10 mouse cellular contexts compared by ENCODE assay signal in the genomic region with DNA sequence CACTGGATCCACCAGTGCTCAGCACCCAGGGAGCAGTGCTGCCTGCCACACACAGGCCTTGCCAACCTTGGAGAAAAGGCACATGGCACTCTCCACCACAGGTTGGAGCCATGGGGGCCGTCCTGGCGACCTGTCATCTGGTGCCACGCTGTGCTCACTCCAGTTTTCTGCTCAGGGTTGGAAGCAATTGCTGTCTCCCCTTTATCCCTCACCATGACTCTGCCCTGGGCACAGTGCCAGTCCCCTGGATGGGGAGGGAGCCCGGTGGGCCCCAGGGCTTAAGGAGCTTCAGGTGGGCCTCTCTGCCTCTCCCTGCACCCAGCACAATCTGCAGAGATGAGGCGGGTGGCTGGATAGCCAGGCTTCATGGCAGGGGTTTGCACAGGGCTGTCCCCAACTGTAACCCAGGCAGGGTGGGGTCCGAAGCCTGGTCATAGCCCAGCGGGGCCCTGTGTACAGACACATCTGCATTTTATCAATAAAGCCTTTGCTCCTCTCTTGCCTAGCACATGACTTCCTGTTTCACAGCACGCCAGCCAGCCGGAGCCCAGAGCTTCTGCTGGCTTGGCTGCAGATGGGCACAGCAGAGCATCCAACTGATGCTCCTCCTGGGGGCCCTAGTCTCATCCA. TPM values are rescaled to one million over a fixed set of nuclear protein-coding genes. Genes with fewer than 3 reads are reported as not detected.
DNase-seq lines count a peak whose midpoint lies in the region; ATAC-seq and TF ChIP-seq lines count a peak whose summit lies in the region.
"Had no signal": no experiment of that assay in that cellular context is flagged by ENCODE, and none has a peak within 500 bp of the region (broad histone marks: within the 10 kb centered on the region; RNA-seq: fewer than 3 reads in every experiment).

No protein-coding gene starts in this region.

- no peak for TF ChIP-seq CTCF in stomach, postnatal 0 days (IDR thresholded peaks at IDR 0.05; ENCODE audit: low read depth)

- no peak for ATAC-seq in hindbrain, embryonic 12.5 days (ENCODE audit: low FRiP score)
- ATAC-seq in stomach, embryonic 14.5 days (ENCODE audit: insufficient number of reproducible peaks, insufficient read depth, low FRiP score, low read depth) = peak; percentile 42; the same call in 1 of the 2 replicates
- no peak for ATAC-seq in stomach, postnatal 0 days (ENCODE audit: low FRiP score, low TSS enrichment)

- 0 out of 2 replicates have a peak overlapping the region, but pooled peaks have one; percentile 31 for H3K27ac ChIP-seq in hindbrain, embryonic 12.5 days
- H3K27ac ChIP-seq in hindbrain, embryonic 10.5 days = no peak overlapping the region
- no peak overlapping the region for H3K27ac ChIP-seq in stomach, embryonic 14.5 days (ENCODE audit: low read length)
- H3K27ac ChIP-seq in stomach, postnatal 0 days (replicated peaks) = no peak overlapping the region
- H3K27ac ChIP-seq: midbrain, embryonic 12.5 days had no signal

- H3K4me1 ChIP-seq in hindbrain, embryonic 12.5 days = peaks cover 13% of the 10 kb centered on the region
- H3K4me1 ChIP-seq in hindbrain, embryonic 10.5 days (replicated peaks) = peaks cover 25% of the 10 kb centered on the region
- 0 out of 2 replicates have a peak, but pooled peaks cover 3% of the 10 kb centered on the region for H3K4me1 ChIP-seq in stomach, embryonic 14.5 days (ENCODE audit: control insufficient read depth, insufficient read depth, low read length)
- H3K4me1 ChIP-seq in stomach, postnatal 0 days (replicated peaks; ENCODE audit: control insufficient read depth, insufficient read depth) = no peaks in the 10 kb centered on the region
- H3K4me1 ChIP-seq: midbrain, embryonic 12.5 days had no signal

- H3K9ac ChIP-seq in hindbrain, embryonic 12.5 days = 0 out of 2 replicates have a peak overlapping the region, but pooled peaks have one; percentile 1
- H3K9ac ChIP-seq in stomach, embryonic 14.5 days (replicated peaks; ENCODE audit: low read depth, low read length) = no peak overlapping the region
- no peak overlapping the region for H3K9ac ChIP-seq in stomach, postnatal 0 days (ENCODE audit: low read length)
- H3K9ac ChIP-seq: midbrain, embryonic 12.5 days had no signal

- H3K9me3 ChIP-seq in hindbrain, embryonic 12.5 days (replicated peaks) = no peaks in the 10 kb centered on the region
- no peaks in the 10 kb centered on the region for H3K9me3 ChIP-seq in hindbrain, embryonic 10.5 days
- H3K9me3 ChIP-seq in stomach, embryonic 14.5 days (ENCODE audit: control insufficient read depth, low read depth, low read length) = no peaks in the 10 kb centered on the region
- no peaks in the 10 kb centered on the region for H3K9me3 ChIP-seq in stomach, postnatal 0 days (ENCODE audit: control insufficient read depth, low read length)
- H3K9me3 ChIP-seq: midbrain, embryonic 12.5 days had no signal

- TF ChIP-seq EP300 in stomach, postnatal 0 days (optimal IDR thresholded peaks at IDR 0.05) = no peak

- no peak overlapping the region for H3K4me3 ChIP-seq in hindbrain, embryonic 12.5 days
- H3K4me3 ChIP-seq in hindbrain, embryonic 10.5 days = no peak overlapping the region
- no peak overlapping the region for H3K4me3 ChIP-seq in stomach, embryonic 14.5 days (ENCODE audit: low read depth, low read length)
- no peak overlapping the region for H3K4me3 ChIP-seq in stomach, postnatal 0 days (ENCODE audit: low read depth, low read length)
- H3K4me3 ChIP-seq: midbrain, embryonic 12.5 days had no signal

- DNase-seq in adrenal gland, postnatal 14 days = peak; percentile 36
- no peak for DNase-seq in adrenal gland, postnatal 10 days
- no peak for DNase-seq in hindbrain, embryonic 10.5 days (ENCODE audit: low spot score)
- DNase-seq in stomach, postnatal 0 days (ENCODE audit: low spot score) = no peak
- DNase-seq in spleen, postnatal 36 days (ENCODE audit: low spot score in 2 of 2) = no peak
- no peak for DNase-seq in left cerebral cortex, adult 18-20 months (ENCODE audit: low spot score in 2 of 2)
- DNase-seq: kidney, postnatal 36 days had no signal

- no peak overlapping the region for H3K4me2 ChIP-seq in hindbrain, embryonic 12.5 days (replicated peaks)
- no peak overlapping the region for H3K4me2 ChIP-seq in stomach, embryonic 14.5 days (replicated peaks; ENCODE audit: low read depth, low read length)
- H3K4me2 ChIP-seq in stomach, postnatal 0 days (replicated peaks; ENCODE audit: low read depth) = no peak overlapping the region
- H3K4me2 ChIP-seq: midbrain, embryonic 12.5 days had no signal

- WGBS in hindbrain, embryonic 12.5 days = 72% methylated on average over 9 of the region's 9 CpGs
- 78% methylated on average over 9 of the region's 9 CpGs for WGBS in hindbrain, embryonic 10.5 days
- WGBS in stomach, embryonic 14.5 days = 67% methylated on average over 9 of the region's 9 CpGs
- WGBS in stomach, postnatal 0 days = 66% methylated on average over 9 of the region's 9 CpGs

- H3K36me3 ChIP-seq in hindbrain, embryonic 12.5 days = peaks cover 10% of the 10 kb centered on the region; the same call in 1 of the 2 replicates
- H3K36me3 ChIP-seq in hindbrain, embryonic 10.5 days = peaks cover 10% of the 10 kb centered on the region
- H3K36me3 ChIP-seq in stomach, embryonic 14.5 days (ENCODE audit: control insufficient read depth, insufficient read depth, low read length) = peaks cover 6% of the 10 kb centered on the region; the same call in 1 of the 2 replicates
- H3K36me3 ChIP-seq in stomach, postnatal 0 days (ENCODE audit: control insufficient read depth, insufficient read depth, low read length) = peaks cover 3% of the 10 kb centered on the region; the same call in 1 of the 2 replicates

- H3K27me3 ChIP-seq in hindbrain, embryonic 12.5 days = 0 out of 2 replicates have a peak, but pooled peaks cover 3% of the 10 kb centered on the region
- peaks cover 3% of the 10 kb centered on the region; the same call in 1 of the 2 replicates for H3K27me3 ChIP-seq in hindbrain, embryonic 10.5 days (ENCODE audit: insufficient read depth, poor library complexity, severe bottlenecking)
- no peaks in the 10 kb centered on the region for H3K27me3 ChIP-seq in stomach, embryonic 14.5 days (ENCODE audit: control insufficient read depth, insufficient read depth, low read length)
- H3K27me3 ChIP-seq in stomach, postnatal 0 days (ENCODE audit: control insufficient read depth, insufficient read depth, low read length) = no peaks in the 10 kb centered on the region
- H3K27me3 ChIP-seq: midbrain, embryonic 12.5 days had no signal

RNA-seq across cellular contexts. Expression of a gene that starts 1.5 kb away (rescaled TPM):
- 0.68 and 0.82 TPM in 2 replicates for total RNA-seq in adrenal gland, postnatal 14 days (2021)
- total RNA-seq in adrenal gland, postnatal 10 days (2021) = 1 to 10 TPM; 2.2 to 5.9 TPM
- polyA plus RNA-seq in hindbrain, embryonic 12.5 days (2016; fragmentation: Nextera tagmentation; extraction: Ambion mirVana) = not detected in 2 replicates
- polyA plus RNA-seq in hindbrain, embryonic 10.5 days (2016; fragmentation: Nextera tagmentation; extraction: Ambion mirVana) = 0.39 TPM in 1 of 2 replicates, not detected in the other
- polyA plus RNA-seq in stomach, embryonic 14.5 days (2014; fragmentation: Nextera tagmentation; extraction: Ambion mirVana) = 0.30 TPM in 1 of 2 replicates, not detected in the other
- 0.11 and 0.12 TPM in 2 replicates for polyA plus RNA-seq in stomach, postnatal 0 days (2015; fragmentation: Nextera tagmentation; extraction: Ambion mirVana)
- under 1 TPM; 0.30 to 0.44 TPM for total RNA-seq in left cerebral cortex, adult 18-20 months (2021)
- polyA plus RNA-seq: midbrain, embryonic 12.5 days had no signal

RNA-seq across cellular contexts. Expression of a gene that starts 11.1 kb away (rescaled TPM):
- total RNA-seq in adrenal gland, postnatal 14 days (2021) = 6.2 and 22.7 TPM in 2 replicates
- 10 to 100 TPM; 24.6 to 39.9 TPM for total RNA-seq in adrenal gland, postnatal 10 days (2021)
- polyA plus RNA-seq in hindbrain, embryonic 12.5 days (2016; fragmentation: Nextera tagmentation; extraction: Ambion mirVana) = 1.1 and 1.3 TPM in 2 replicates
- polyA plus RNA-seq in hindbrain, embryonic 10.5 days (2016; fragmentation: Nextera tagmentation; extraction: Ambion mirVana) = 1.3 and 1.9 TPM in 2 replicates
- 1.7 and 1.9 TPM in 2 replicates for polyA plus RNA-seq in stomach, embryonic 14.5 days (2014; fragmentation: Nextera tagmentation; extraction: Ambion mirVana)
- 1.6 and 1.8 TPM in 2 replicates for polyA plus RNA-seq in stomach, postnatal 0 days (2015; fragmentation: Nextera tagmentation; extraction: Ambion mirVana)
- total RNA-seq in left cerebral cortex, adult 18-20 months (2021) = 1 to 10 TPM; 4.9 to 5.0 TPM

RNA-seq across cellular contexts. Expression of a gene that starts 17.8 kb away (rescaled TPM):
- total RNA-seq in adrenal gland, postnatal 14 days (2021) = 0.64 and 0.96 TPM in 2 replicates
- total RNA-seq in adrenal gland, postnatal 10 days (2021) = 1 to 10 TPM in 1 of 2 experiments, under 1 TPM in 1; 0.75 to 1.3 TPM
- not detected in 2 replicates for polyA plus RNA-seq in hindbrain, embryonic 12.5 days (2016; fragmentation: Nextera tagmentation; extraction: Ambion mirVana)
- not detected in 2 replicates for polyA plus RNA-seq in hindbrain, embryonic 10.5 days (2016; fragmentation: Nextera tagmentation; extraction: Ambion mirVana)
- polyA plus RNA-seq in stomach, embryonic 14.5 days (2014; fragmentation: Nextera tagmentation; extraction: Ambion mirVana) = 0.24 TPM in 1 of 2 replicates, not detected in the other
- not detected in 2 replicates for polyA plus RNA-seq in stomach, postnatal 0 days (2015; fragmentation: Nextera tagmentation; extraction: Ambion mirVana)
- total RNA-seq in left cerebral cortex, adult 18-20 months (2021) = under 1 TPM; 0.53 to 0.73 TPM
- polyA plus RNA-seq: midbrain, embryonic 12.5 days had no signal

RNA-seq across cellular contexts. Expression of a gene that starts 51.9 kb away (rescaled TPM):
- total RNA-seq in adrenal gland, postnatal 14 days (2021) = 5.4 and 7.4 TPM in 2 replicates
- 1 to 10 TPM; 6.5 to 9.7 TPM for total RNA-seq in adrenal gland, postnatal 10 days (2021)
- polyA plus RNA-seq in hindbrain, embryonic 12.5 days (2016; fragmentation: Nextera tagmentation; extraction: Ambion mirVana) = 81.4 and 83.5 TPM in 2 replicates
- 52.6 and 73.6 TPM in 2 replicates for polyA plus RNA-seq in hindbrain, embryonic 10.5 days (2016; fragmentation: Nextera tagmentation; extraction: Ambion mirVana)
- 27.0 and 27.6 TPM in 2 replicates for polyA plus RNA-seq in stomach, embryonic 14.5 days (2014; fragmentation: Nextera tagmentation; extraction: Ambion mirVana)
- polyA plus RNA-seq in stomach, postnatal 0 days (2015; fragmentation: Nextera tagmentation; extraction: Ambion mirVana) = 7.3 and 8.2 TPM in 2 replicates
- total RNA-seq in left cerebral cortex, adult 18-20 months (2021) = 10 to 100 TPM; 66.2 to 67.8 TPM

RNA-seq across cellular contexts. Expression of a gene that starts 52.7 kb away (rescaled TPM):
- 13.9 and 20.0 TPM in 2 replicates for total RNA-seq in adrenal gland, postnatal 14 days (2021)
- total RNA-seq in adrenal gland, postnatal 10 days (2021) = 10 to 100 TPM; 17.1 to 20.2 TPM
- 15.9 and 16.2 TPM in 2 replicates for polyA plus RNA-seq in hindbrain, embryonic 12.5 days (2016; fragmentation: Nextera tagmentation; extraction: Ambion mirVana)
- 11.5 and 16.9 TPM in 2 replicates for polyA plus RNA-seq in hindbrain, embryonic 10.5 days (2016; fragmentation: Nextera tagmentation; extraction: Ambion mirVana)
- polyA plus RNA-seq in stomach, embryonic 14.5 days (2014; fragmentation: Nextera tagmentation; extraction: Ambion mirVana) = 10.4 and 10.8 TPM in 2 replicates
- 21.3 and 23.5 TPM in 2 replicates for polyA plus RNA-seq in stomach, postnatal 0 days (2015; fragmentation: Nextera tagmentation; extraction: Ambion mirVana)
- 10 to 100 TPM; 12.0 to 12.2 TPM for total RNA-seq in left cerebral cortex, adult 18-20 months (2021)
